Mouse (Mus musculus): Measurements from ENCODE around the gene Armc9. TPM values are rescaled to one million over a fixed set of nuclear protein-coding genes. Genes with fewer than 3 reads are reported as not detected.

Armc9 gene
- total RNA-seq (2022) = 1 to 10 TPM; 2.4 to 3.5 (median 2.9) TPM

DNA sequence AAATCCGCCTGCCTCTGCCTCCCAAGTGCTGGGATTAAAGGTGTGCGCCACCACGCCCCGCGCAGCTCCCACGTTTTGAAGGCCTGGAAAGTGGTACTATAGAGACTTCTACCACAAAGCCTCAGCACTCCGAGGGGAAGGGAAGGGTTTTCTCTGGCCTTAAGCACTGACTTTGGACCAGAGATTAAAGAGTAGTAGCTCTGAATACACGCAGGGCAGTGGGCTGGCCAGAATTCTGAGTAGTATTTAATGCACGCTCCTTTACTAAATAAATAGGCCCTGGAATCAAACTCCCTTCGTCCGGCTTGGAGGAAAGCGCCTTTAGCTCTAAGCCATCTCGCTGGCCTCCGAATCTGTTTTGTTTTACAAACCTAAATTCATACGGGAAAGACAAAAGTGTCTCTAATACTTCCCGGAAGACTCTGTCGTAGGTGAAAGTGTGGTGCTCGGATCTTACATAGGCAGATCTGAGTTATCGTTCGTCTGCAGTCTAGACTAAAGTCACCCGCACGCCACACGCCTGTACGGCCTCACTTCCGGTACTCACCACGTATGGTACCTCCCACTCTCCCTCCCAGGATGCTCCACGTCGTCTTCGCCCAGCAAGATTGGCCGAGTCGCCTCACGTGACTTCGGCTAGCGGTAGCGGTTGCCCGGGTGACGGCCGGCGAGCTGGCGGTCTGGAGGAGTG is at the start of gene Armc9:
Armc9 (plus strand) TSS at position 648 of the 691 bp plus-strand sequence.
- DNase-seq (ENCODE audit: low spot score) = peak; percentile 97

DNA sequence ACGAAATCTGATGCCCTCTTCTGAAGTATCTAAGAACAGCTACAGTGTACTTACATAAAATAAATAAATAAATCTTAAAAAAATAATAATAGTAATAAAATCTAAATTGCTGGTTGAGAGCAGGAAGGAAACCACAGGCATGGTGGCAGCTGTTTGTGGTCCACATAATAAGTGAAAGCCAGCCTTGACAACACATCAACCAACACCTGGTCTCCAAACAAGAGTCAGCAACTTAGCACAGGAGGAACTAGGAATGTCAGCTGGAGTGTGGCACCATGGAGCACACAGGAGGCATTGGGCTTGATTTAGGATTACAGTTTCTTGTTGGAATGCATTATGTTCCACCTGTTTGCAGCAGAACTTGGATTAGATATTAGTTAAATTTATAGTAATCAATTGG is 49.5 kb upstream of the Armc9 start:
- DNase-seq (ENCODE audit: low spot score) = no peak

DNA sequence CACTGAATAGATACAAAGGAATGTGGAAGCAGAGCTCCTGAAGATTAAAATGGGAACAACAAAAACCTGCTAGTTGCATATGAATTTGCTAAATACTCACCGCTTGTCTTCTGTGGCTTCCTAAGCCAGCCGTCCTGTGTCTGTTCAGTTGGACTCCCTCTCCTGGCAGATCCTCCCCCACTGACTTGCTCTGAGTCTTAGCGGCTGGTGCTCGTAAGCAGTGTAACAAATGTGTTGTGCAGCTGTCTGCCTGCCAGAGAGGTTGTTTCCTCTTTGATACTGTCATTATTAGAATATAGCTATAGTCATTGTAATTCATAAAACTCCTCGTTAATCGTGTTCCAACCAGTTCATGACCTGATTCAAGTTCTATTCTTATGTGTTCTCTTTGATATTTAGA is 42.8 kb upstream of the Armc9 start, which contains the start of gene Htr2b:
Htr2b (minus strand) TSS at position 192 of the 400 bp plus-strand sequence.
- peak; percentile 57 for DNase-seq (ENCODE audit: low spot score)

DNA sequence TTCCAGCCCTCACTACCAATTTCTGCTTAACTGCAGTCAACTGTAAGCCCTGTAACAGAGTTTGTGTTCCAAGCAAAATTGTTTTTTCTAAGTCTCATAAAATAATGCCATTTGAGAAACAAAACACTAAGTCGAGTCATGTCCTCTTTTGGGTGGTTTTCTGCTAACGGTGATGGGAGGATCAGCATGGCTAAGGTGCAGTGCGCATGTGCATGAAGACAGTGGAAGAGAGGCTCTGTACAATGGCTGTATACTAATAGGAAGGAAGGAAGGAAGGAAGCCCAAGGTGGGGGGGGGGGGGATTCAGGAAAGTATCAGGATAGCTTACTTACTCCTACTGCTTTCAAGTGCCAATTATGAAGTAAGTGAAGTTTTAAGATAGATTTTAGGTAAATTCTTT is 40.4 kb upstream of the Armc9 start:
- no peak for DNase-seq (ENCODE audit: low spot score)

GRCm38 (mm10) chr1:86119549-86119948 is 35.0 kb upstream of the Armc9 start:
- no peak for DNase-seq (ENCODE audit: low spot score)

DNA sequence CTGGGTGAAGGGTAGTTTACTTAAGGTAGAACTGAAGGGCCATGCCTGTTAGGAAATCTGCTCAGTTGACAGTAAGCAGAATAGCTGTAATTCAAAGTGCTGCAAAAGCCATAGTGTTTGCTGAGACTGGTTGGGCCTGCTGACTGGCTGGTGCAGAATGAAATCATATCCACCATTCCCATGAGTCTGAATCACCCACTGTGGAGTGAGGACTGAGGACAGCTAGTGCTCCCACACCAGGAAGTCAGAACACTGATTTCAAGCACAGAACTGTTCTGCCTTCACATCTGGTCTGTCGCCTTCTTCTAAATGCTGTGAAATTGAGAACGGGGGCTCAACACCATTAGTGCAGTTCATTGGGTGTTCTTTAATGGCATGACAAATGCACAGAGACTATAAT is 28.5 kb upstream of the Armc9 start:
- DNase-seq (ENCODE audit: low spot score) = no peak

GRCm38 (mm10) chr1:86133337-86133736 is 21.2 kb upstream of the Armc9 start, which contains the start of gene Gm21972:
Gene Gm21972, plus strand, starts transcription at chr1:86133637.
- no peak for DNase-seq (ENCODE audit: low spot score)

DNA sequence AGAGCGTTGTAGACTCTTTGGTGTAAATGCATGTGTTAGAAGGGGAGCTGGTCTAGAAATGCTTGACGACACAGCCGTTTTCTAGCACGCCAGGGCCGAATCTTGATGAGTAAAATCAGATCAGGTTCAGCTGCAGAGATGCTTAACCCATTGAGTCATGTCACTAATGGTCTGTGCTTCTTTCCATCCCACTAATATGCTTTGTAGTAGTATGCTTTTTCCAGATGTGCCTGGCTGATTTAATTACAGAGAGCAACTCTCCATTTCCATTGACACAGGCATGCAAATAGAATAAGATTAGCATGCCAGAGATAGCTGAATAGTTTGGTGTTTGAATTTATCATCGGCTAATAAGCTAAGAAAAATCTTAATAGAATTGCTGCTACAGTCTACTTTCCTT is 19.3 kb upstream of the Armc9 start:
- DNase-seq (ENCODE audit: low spot score) = no peak

DNA sequence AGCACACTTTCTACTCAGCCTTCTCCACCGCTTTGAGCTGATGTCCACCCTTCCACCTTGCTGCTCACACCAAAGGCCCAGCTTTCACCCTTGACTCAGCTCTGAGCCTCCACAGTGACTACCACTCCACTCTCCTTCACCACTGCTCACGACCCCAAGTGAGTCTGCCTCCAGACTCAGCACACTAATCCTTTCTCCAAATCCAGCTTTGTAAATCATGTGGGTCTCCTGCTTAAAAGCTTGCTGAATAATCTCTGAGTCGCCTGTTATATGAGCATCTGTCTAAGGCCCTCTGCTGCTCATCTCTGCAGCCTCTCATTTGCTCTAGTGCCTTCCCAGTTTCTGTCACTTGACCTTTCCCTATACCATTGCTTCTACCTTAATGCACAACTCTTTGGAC is 13.5 kb upstream of the Armc9 start:
- no peak for DNase-seq (ENCODE audit: low spot score)

GRCm38 (mm10) chr1:86143165-86143564 is 11.4 kb upstream of the Armc9 start:
- DNase-seq (ENCODE audit: low spot score) = peak; percentile 14

DNA sequence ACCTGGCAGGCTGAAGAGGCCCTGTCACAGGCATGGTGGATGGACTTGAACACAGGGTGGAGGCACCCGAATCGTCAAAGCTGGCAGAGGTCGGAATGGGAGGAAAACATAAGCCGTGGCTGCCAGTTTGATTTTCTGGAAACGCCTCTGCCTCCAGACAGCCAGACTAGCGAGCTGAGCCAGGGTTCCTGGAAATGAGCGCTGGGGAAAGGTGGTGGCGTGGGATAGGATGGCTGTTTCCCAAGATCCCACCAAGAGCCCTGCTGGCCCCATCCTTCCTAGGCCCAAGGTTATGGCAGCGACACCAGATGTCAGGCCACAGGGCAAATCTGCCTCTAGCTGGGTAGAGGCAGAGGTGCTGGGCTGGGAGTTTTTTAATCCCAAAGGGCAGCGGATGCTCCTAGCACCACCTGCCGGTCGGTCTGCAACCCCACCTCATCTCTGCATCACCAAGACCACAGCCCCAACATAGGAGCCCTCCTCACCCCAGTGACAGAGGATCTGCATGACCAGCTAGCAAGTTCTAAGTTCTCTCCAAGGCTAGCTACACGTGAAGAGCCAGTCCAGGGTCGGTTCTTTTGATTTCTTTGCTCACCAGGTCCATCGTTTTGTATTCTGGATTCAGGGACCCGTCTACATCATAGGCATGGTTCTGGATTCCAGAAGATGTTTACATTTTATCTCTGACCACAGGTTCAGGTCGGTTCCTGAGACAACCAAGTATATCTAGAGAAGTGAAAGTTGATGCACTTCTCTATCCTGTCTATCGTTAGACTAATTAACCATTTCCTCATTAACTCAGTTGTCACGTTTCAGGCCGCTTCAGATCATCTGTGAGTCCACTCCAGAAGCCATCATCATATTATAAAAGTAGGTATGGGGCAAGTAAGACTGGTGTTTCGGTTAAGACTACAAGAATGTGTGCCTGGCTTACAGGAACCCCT is 10.3 kb upstream of the Armc9 start:
- no peak for DNase-seq (ENCODE audit: low spot score)

DNA sequence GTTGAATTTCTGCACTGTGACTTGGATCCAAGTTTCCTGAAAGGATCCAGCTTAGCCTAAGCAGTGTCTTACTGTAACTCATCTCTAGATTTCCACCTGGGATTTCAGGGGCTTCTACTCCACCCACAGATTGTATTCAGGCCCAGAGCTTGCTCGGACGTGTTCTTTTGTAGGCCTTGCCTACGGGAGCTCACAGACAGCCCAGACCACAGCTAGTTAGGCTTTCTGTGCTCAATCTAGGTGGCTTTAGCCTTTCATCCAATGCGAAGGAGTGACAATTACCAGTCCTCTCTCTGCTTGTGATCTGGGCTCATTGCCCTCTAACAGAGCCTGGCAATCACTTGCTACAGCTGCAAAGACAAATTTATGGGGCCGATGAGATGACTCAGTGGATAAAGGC is 8.3 kb upstream of the Armc9 start:
- no peak for DNase-seq (ENCODE audit: low spot score)

DNA sequence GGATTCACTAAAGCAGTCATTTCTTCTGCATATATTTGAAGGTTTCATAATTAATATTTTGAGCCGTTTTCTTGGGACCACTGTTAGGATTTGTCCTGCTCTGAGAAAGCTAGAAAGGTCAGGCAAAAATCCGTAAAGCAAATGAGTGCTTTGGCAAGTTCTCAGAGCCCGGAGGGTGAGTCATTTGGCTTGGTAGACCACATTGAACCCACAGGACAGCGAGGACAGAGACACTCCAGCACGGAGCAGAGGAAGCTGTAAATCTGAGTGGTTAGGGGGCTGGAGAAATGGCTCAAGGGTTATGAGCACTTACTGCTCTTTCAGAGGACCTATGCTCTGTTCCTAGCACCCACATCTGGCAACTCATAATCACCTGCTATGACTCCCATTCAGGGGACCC is 7.0 kb upstream of the Armc9 start:
- DNase-seq (ENCODE audit: low spot score) = no peak

DNA sequence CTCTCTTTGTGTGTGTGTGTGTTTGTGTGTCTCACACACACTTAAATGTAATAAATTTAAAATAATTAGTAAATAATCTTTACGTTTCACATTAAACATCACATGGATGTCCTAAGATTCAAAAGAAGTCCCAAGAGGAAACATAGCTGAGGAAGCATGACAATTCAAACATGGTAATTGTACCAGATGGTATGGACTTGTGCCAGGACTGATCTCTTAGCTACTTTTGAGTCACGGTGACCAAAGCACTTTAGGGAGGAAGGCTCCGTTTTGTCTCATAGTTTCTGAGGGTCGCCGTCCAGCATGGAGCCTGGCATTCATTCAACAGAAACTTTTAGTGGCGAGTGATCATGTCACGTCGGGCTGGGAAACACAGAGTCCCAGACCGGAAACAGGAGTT is 6.4 kb upstream of the Armc9 start:
- DNase-seq (ENCODE audit: low spot score) = no peak

- no peak for DNase-seq (ENCODE audit: low spot score)
Observed at GRCm38 (mm10) chr1:86150929-86151328, 3.7 kb upstream of the Armc9 start.

DNA sequence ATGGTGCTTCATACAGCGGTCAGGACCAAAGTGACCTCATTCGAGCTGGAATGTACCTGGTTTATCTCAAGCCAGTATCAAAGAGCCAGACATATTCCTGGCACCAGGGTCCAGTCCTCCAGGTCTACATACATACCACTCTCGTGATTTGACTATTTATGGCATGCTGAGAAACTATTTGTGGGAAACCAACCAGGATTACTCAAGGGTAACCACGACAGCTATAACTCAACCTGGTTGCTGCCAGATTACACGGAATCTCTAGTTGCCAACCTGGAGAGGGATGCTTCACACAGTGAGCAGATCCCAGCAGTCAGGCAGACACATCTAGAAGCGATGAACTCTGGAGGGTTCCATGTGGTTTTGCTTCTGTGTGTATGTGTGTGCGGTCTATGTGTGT is 3.2 kb upstream of the Armc9 start:
- DNase-seq (ENCODE audit: low spot score) = no peak

- no peak for DNase-seq (ENCODE audit: low spot score)
Observed at GRCm38 (mm10) chr1:86152618-86153017, 2.0 kb upstream of the Armc9 start.

DNA sequence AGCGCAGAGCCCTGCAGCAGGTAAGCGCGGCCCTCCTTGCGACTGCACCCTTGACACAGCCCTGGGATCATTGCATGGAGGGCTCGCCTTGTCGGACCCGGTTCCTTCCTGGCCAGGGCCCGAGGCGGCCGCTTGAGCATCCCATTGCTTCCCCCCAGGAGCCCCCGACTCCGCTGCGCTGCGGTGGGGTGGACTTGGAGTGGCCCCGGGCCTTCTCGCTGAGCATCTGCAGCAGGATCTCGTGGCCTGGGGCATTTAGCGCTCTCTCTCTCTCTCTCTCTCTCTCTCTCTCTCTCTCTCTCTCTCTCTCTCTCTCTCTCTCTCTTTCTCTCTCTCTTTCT is 214 bp downstream of the Armc9 start:
- DNase-seq (ENCODE audit: low spot score) = no peak

DNA sequence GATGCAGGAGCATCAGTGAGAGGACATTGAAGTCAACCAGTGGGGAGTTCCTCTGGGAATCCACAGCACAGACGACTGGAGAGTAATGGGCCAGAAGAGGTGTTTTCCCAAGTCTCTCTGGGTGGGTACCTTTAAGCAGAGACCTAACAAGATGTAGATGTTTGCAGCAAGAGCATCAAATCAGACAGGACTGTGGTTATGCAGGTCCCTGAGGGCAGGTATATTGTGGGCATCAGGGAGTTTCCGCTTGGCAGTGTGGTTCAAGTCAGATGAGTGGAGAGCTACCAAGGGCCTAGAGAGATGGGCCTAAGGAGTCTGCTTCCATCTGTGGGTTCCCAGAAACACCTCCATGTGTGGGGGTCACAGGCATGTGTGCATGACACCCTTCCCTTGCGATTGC is 1.5 kb downstream of the Armc9 start:
- DNase-seq (ENCODE audit: low spot score) = no peak

DNA sequence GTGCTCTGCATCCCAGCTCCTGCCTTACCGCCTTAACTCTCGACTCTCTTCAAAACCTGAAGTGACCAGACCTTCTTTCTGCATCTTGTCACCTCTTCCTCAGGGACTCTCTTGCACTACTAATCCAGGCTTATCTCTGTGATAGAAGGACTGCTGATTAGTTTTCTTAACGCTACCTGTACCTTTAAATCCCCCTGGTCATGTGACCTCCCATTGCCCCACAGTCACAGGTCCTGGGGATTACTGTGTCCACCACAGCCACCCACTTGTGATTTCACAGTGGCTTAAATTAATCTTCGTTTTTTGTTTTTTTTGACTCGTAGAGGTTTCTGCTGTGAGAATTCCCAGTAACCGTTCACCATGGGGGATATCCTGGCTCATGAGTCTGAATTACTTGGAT is 2.0 kb downstream of the Armc9 start:
- DNase-seq (ENCODE audit: low spot score) = no peak

- no peak for DNase-seq (ENCODE audit: low spot score)
Observed at GRCm38 (mm10) chr1:86160059-86160458, 5.5 kb downstream of the Armc9 start.

DNA sequence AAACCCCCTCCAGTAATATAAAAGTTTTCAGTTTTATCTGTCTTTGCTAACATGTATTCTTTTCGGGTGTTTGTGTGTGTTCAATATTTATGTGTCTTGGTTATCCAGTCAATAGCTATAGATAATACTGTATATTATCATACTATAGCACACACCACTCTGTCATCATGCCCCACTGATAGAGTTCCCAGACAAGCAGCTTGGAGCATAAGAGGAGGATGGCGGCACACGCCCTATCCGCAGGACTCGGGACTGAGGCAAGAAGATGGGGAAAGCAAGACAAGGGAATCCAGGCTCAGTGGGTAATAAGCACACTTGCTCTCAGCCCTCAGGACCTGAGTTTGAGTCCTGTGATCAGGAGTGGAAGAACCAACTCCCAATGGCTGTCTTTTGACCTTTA is 5.9 kb downstream of the Armc9 start:
- no peak for DNase-seq (ENCODE audit: low spot score)

- DNase-seq (ENCODE audit: low spot score) = no peak
Observed at GRCm38 (mm10) chr1:86161061-86161460, 6.5 kb downstream of the Armc9 start.

All from heart, adult 8-10 months (tissue).